Mouse (Mus musculus): ENCODE measurements around the gene Fam163b. TPM values are rescaled to one million over a fixed set of nuclear protein-coding genes. Genes with fewer than 3 reads are reported as not detected.

Fam163b gene
- polyA plus RNA-seq, 1 experiment from 2014 or later: 0.24 TPM

DNA sequence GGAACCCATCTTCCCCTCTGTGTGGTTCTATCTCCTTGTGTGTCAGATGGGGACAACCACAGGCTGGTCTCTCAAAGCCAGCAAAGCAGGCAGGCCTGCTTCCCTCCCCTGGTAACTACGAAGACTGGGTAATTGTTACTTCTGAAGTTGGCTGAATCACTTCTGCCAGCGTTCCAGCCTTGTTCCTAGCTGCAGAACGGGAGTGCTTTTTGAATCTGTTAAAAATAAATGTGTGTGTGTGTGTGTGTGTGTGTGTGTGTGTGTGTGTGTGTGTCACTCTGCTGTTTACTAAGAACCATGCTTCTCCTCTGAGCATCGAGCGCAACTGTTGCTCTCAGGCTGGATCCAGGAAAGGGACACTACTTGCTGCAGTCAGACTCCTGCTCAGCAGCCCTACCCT, 21.6 kb upstream of the Fam163b start:
- Histone ChIP-seq H3K4me2 (no peak overlapping the region), H3K4me1 (peaks cover 18% of the 10 kb centered on the region), H3K4me3 (no peak overlapping the region), H3K9ac (no peak overlapping the region), H3K27ac (replicated peaks) (no peak overlapping the region), H3K27me3 (replicated peaks) (peaks cover 15% of the 10 kb centered on the region), H3K36me3 (no peaks in the 10 kb centered on the region), H3K9me3 (no peaks in the 10 kb centered on the region)
- 66% methylated on average over 5 of the region's 5 CpGs for WGBS
- ATAC-seq (ENCODE audit: extremely low read depth, insufficient number of reproducible peaks, low FRiP score, low TSS enrichment): no peak

DNA sequence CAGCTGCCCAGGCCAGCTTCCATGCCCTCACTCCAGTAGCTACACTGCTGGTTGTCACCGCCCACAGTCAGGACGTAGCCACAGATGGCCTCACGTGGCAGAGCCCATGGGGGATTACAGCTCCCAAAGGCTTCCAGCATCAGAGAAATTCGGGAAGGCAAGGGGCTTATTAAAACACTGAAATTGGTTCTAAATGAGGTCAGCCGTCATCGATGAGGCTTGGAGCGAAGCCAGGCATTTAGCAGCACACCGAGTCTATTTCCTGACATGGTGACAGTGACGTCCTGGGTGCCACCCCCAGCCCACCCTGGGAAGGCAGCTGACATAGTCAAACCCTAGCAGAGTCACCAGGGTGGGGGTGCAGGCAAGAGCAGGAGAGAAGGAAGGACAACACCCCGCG, 20.4 kb upstream of the Fam163b start:
- H3K4me3 ChIP-seq: no peak overlapping the region
- 43% methylated on average over 11 of the region's 11 CpGs for WGBS

DNA sequence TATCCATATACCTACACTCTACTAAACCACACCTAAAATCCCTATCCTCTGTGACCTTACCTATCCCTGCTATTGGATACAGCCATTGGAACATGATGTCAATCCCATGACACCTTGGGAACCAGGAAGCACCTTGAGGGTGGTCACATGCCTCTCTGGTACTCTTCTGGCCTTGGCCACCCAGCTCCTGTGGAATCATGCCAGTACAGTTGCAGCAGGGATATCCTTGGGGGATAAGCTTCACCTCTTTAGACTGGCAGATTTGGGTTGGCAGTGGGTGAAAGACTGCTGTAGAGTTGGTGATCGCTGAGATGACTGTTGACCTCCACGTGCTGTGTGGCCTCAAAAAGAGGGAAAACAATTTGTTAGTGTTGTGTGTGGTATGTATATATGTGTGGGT, 19.2 kb upstream of the Fam163b start:
- Histone ChIP-seq H3K27me3 (replicated peaks) (peaks cover 14% of the 10 kb centered on the region; the same call in 1 of the 2 replicates), H3K4me3 (no peak overlapping the region), H3K9ac (no peak overlapping the region), H3K27ac (replicated peaks) (no peak overlapping the region), H3K4me1 (peaks cover 6% of the 10 kb centered on the region; the same call in 1 of the 2 replicates), H3K9me3 (no peaks in the 10 kb centered on the region), H3K36me3 (no peaks in the 10 kb centered on the region), H3K4me2 (no peak overlapping the region)
- ATAC-seq (ENCODE audit: extremely low read depth, insufficient number of reproducible peaks, low FRiP score, low TSS enrichment): no peak
- WGBS: 84% methylated on average over 2 of the region's 2 CpGs

More for the DNA sequence above, 20.4 kb upstream of the Fam163b start:
- Histone ChIP-seq H3K4me2 (no peak overlapping the region), H3K27ac (replicated peaks) (no peak overlapping the region), H3K4me1 (peaks cover 17% of the 10 kb centered on the region), H3K9me3 (no peaks in the 10 kb centered on the region), H3K27me3 (replicated peaks) (peaks cover 15% of the 10 kb centered on the region; the same call in 1 of the 2 replicates), H3K36me3 (no peaks in the 10 kb centered on the region), H3K9ac (no peak overlapping the region)
- ATAC-seq (ENCODE audit: extremely low read depth, insufficient number of reproducible peaks, low FRiP score, low TSS enrichment): no peak

DNA sequence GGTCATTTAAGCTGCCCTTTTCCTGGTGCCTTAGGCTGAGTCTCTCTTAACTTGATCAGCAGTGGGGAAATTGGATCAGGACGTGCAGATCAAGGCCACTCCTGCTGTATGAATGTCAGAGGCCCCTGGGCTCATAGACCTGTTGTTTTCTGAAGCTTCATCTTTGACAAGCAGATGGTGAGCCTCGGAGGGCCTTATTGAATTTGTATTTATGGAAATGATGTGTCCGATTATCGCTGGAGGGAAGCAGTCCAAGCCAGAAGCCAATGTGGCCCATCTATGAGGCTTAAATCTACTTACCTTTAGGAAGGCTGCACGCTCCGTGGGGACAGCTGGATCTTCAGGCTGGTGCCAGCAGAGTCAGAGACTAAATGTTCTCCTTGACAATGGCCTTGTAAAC, 14.3 kb upstream of the Fam163b start:
- Histone ChIP-seq H3K4me3 (no peak overlapping the region), H3K27ac (replicated peaks) (no peak overlapping the region), H3K27me3 (replicated peaks) (peaks cover 18% of the 10 kb centered on the region), H3K4me1 (no peaks in the 10 kb centered on the region), H3K9me3 (no peaks in the 10 kb centered on the region), H3K9ac (no peak overlapping the region), H3K36me3 (no peaks in the 10 kb centered on the region), H3K4me2 (no peak overlapping the region)
- ATAC-seq (ENCODE audit: extremely low read depth, insufficient number of reproducible peaks, low FRiP score, low TSS enrichment): no peak
- WGBS: 70% methylated on average over 6 of the region's 6 CpGs

DNA sequence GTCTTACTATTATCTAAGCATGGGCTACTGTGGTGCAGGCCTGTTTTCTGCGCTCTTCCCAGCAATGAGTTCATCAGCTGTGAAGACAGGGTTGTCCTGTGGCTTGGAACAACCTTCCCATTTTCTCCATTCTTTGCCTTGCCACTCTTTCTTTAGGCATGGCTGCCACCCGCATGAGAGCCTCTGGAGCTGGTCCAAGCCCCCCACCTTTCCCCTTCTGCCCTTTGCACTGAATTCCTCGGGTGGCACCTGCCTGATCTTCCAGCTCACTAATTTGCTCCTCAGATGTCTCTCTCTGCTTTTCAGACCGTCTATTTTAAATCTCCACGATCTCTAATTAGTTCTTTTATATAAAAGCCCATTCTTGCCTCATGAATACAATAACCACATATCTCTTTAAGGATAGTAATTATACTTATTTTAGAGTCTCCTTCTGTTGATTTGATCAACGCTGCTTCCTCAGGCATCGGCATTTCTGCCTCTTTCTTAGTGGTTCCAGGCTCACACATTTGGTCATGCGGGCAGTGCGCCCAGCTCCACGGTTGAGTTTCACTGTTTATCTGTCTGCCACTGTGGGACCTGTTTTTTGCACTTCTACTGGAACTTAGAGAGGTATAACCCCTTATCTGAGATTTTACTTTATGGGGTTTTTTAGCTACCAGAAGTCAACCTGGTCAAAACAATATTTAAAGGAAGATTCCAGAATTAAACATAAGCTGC, 12.3 kb upstream of the Fam163b start:
- WGBS: 78% methylated on average over 10 of the region's 10 CpGs
- Histone ChIP-seq H3K9me3 (no peaks in the 10 kb centered on the region), H3K27ac (replicated peaks) (no peak overlapping the region), H3K4me2 (no peak overlapping the region), H3K4me3 (no peak overlapping the region), H3K36me3 (no peaks in the 10 kb centered on the region), H3K4me1 (peaks cover under 1% of the 10 kb centered on the region; the same call in 1 of the 2 replicates), H3K9ac (no peak overlapping the region), H3K27me3 (replicated peaks) (peaks cover 34% of the 10 kb centered on the region)
- no peak for ATAC-seq (ENCODE audit: extremely low read depth, insufficient number of reproducible peaks, low FRiP score, low TSS enrichment)

DNA sequence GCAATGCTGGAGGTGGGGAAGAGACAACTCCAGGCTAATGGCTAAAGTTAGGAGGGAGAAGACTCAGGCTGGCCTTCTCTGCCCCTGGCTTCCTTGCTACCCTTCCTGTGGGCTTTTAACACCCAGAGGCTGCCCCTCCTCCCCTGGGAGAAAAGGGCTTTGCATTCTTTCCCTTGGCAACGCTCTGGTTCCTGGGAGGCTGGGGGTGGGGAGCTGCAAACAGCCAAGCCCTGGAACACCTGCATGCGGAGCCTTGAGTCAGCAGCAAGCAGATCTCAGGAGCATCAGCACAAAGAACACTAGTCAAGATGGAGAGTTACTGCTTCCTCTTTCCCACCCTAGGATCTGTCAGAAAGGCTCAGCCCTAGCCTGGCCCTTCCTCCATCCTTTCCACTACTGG, 7.2 kb upstream of the Fam163b start:
- Histone ChIP-seq H3K9ac (no peak overlapping the region), H3K4me1 (peaks cover 8% of the 10 kb centered on the region; the same call in 1 of the 2 replicates), H3K27ac (replicated peaks) (no peak overlapping the region), H3K9me3 (no peaks in the 10 kb centered on the region), H3K36me3 (no peaks in the 10 kb centered on the region), H3K27me3 (replicated peaks) (peaks cover 71% of the 10 kb centered on the region), H3K4me3 (no peak overlapping the region), H3K4me2 (no peak overlapping the region)
- 13% methylated on average over 2 of the region's 2 CpGs for WGBS
- ATAC-seq (ENCODE audit: extremely low read depth, insufficient number of reproducible peaks, low FRiP score, low TSS enrichment): no peak

DNA sequence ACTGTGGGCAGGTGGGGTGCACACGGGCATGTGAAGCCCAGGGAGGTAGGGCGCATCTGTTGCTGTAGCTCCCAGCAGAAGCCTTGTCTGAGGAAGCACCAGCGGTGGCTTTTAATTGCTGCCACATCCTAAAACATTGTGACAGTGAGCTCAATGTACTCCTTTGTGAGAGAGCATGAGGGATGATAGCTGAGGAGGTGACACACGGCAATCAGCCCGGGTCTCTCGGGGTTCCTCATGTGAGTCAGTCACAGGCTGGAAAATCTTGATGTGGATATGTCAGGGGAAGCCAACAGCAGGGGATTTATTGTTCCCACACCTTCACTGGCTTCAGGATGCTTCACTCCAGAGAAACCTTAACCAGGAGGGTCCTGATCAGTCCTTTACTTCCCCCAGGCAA, 4.5 kb upstream of the Fam163b start:
- H3K9me3 ChIP-seq: no peaks in the 10 kb centered on the region
- 82% methylated on average over 6 of the region's 6 CpGs for WGBS
- no peak overlapping the region for H3K9ac ChIP-seq

DNA sequence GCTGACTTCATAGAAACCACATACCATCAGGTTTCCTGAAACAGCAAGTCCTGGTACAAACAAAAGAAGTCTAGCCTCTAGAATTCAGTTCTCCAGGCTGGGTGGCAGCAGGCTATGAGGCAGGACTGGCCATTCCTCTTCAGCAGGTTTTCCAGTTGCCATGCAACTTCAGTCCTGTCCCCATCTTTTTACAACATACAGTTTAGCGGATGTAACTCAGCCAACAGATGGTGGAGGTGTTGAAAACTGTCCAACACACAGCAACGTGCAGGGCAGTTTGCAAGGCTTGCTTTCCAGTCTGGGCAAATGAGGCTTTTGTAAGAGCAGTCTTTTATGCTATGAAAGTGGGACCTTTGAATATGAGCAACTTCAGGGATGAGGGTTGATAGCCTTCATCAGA, 2.7 kb upstream of the Fam163b start:
- Histone ChIP-seq H3K27ac (replicated peaks) (no peak overlapping the region), H3K9ac (no peak overlapping the region), H3K4me2 (no peak overlapping the region), H3K9me3 (no peaks in the 10 kb centered on the region), H3K27me3 (replicated peaks) (peaks cover 86% of the 10 kb centered on the region), H3K4me3 (no peak overlapping the region), H3K4me1 (peaks cover 17% of the 10 kb centered on the region), H3K36me3 (no peaks in the 10 kb centered on the region)
- no peak for ATAC-seq (ENCODE audit: extremely low read depth, insufficient number of reproducible peaks, low FRiP score, low TSS enrichment)
- WGBS: 35% methylated on average over 2 of the region's 2 CpGs

More for the DNA sequence above, 4.5 kb upstream of the Fam163b start:
- H3K4me3 ChIP-seq: no peak overlapping the region
- no peak for ATAC-seq (ENCODE audit: extremely low read depth, insufficient number of reproducible peaks, low FRiP score, low TSS enrichment)
- H3K36me3 ChIP-seq: no peaks in the 10 kb centered on the region
- H3K27ac ChIP-seq (replicated peaks): no peak overlapping the region
- H3K4me1 ChIP-seq: peaks cover 15% of the 10 kb centered on the region
- H3K4me2 ChIP-seq: no peak overlapping the region
- H3K27me3 ChIP-seq (replicated peaks): peaks cover 82% of the 10 kb centered on the region

DNA sequence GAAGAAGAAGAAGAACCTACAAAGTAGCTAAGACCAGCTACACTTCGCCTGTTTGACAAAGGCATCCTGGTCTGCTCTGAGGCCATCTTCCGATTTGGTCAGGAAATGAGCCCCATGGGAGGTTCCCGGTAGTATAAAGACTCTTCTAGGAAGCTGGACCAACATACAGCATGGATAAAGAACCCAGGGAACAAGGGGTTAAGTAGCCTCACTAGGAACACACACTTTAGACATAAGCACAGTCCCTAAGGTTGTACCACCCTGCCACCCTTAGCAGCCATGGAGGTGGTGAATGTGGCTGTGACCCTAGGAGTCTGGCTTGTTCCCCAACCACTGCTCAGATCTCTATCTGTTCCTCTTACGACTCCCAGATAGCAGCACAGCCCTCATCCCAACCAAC, 3.9 kb downstream of the Fam163b start:
- WGBS: 48% methylated on average over 4 of the region's 4 CpGs
- H3K36me3 ChIP-seq: no peaks in the 10 kb centered on the region
- peaks cover 9% of the 10 kb centered on the region for H3K4me1 ChIP-seq
- H3K27me3 ChIP-seq (replicated peaks): peaks cover 90% of the 10 kb centered on the region
- no peaks in the 10 kb centered on the region for H3K9me3 ChIP-seq
- no peak overlapping the region for H3K27ac ChIP-seq (replicated peaks)
- no peak overlapping the region for H3K9ac ChIP-seq
- no peak for ATAC-seq (ENCODE audit: extremely low read depth, insufficient number of reproducible peaks, low FRiP score, low TSS enrichment)
- no peak overlapping the region for H3K4me2 ChIP-seq
- H3K4me3 ChIP-seq: no peak overlapping the region

DNA sequence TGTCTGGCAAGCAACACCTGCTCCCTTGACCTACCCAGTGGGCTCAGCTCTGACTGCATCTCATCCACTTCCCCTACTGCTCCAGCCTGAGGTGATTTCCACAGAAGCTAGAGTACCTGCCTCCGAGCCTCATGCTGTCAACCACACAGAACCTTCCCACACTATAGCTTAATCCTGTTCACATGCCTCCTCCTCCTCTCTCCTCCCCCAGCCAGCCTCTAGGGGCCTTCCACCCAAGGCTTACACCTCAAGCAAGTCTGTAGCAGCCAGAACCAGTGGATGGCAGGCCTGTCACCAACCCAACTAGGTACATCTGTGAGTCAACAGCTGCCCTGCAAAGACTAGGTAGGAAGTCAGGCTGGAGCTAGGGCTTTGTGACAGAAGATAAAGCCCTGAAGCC, 5.5 kb downstream of the Fam163b start:
- Histone ChIP-seq H3K4me1 (peaks cover 2% of the 10 kb centered on the region), H3K36me3 (no peaks in the 10 kb centered on the region), H3K9me3 (no peaks in the 10 kb centered on the region), H3K27ac (replicated peaks) (no peak overlapping the region), H3K27me3 (replicated peaks) (peaks cover 87% of the 10 kb centered on the region), H3K4me2 (no peak overlapping the region), H3K4me3 (no peak overlapping the region), H3K9ac (no peak overlapping the region)
- 70% methylated on average over 1 of the region's 1 CpGs for WGBS
- ATAC-seq (ENCODE audit: extremely low read depth, insufficient number of reproducible peaks, low FRiP score, low TSS enrichment): no peak

DNA sequence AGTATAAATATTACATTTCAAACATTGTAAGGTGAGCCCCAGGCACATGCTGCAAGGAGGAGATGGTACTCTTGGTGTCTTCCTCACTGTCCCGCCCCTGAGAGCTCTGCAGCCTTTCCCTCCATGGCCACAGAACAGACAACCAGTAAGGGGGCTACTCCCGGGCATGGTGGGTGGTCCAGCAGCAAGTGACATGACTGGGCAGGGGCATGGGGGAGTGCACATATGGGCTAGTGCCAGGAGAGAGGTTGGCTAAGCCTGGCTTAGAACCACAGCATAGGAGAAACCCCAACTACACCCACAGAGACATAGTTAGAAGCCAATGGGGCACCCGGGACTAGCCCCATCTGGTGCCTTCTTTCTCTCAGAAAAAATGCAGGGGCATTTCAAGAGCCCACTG, 6.0 kb downstream of the Fam163b start:
- Histone ChIP-seq H3K4me2 (no peak overlapping the region), H3K36me3 (no peaks in the 10 kb centered on the region), H3K27ac (replicated peaks) (no peak overlapping the region), H3K27me3 (replicated peaks) (peaks cover 82% of the 10 kb centered on the region), H3K9me3 (no peaks in the 10 kb centered on the region), H3K4me3 (no peak overlapping the region), H3K9ac (no peak overlapping the region), H3K4me1 (no peaks in the 10 kb centered on the region)
- ATAC-seq (ENCODE audit: extremely low read depth, insufficient number of reproducible peaks, low FRiP score, low TSS enrichment): no peak
- WGBS: 63% methylated on average over 3 of the region's 3 CpGs

DNA sequence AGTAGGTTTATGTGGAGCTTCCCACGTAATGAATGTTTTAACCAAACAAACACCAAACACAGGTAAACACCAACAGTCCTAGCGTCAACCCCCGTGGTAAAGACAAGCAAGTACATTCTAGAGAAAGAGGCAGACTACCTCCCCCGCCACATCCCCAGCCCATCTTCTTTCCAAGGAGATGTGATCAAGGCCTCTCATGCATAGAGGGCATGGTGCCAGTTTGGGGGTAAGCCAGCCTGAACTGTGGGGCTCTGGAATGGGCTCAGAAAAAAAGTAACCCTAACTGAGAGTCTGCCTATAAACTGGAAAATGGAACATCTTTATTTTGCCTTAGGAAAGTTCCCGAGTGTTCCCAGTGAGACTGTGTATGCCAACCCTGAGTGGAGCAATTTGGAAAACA, 6.4 kb downstream of the Fam163b start:
- Histone ChIP-seq H3K4me3 (no peak overlapping the region), H3K27ac (replicated peaks) (no peak overlapping the region), H3K27me3 (replicated peaks) (peaks cover 82% of the 10 kb centered on the region), H3K4me1 (no peaks in the 10 kb centered on the region), H3K9ac (no peak overlapping the region), H3K4me2 (no peak overlapping the region), H3K9me3 (no peaks in the 10 kb centered on the region), H3K36me3 (no peaks in the 10 kb centered on the region)
- WGBS: 71% methylated on average over 5 of the region's 5 CpGs
- no peak for ATAC-seq (ENCODE audit: extremely low read depth, insufficient number of reproducible peaks, low FRiP score, low TSS enrichment)

All from heart, embryonic 13.5 days (tissue).